Mouse (Mus musculus): Measurements from ENCODE around the gene Nxnl1.
"Not testable (repeated sequence)": the region's sequence is repeated elsewhere in the genome, so short reads cannot be mapped to it uniquely, and the experiment has no call there.

Nxnl1 gene

DNA sequence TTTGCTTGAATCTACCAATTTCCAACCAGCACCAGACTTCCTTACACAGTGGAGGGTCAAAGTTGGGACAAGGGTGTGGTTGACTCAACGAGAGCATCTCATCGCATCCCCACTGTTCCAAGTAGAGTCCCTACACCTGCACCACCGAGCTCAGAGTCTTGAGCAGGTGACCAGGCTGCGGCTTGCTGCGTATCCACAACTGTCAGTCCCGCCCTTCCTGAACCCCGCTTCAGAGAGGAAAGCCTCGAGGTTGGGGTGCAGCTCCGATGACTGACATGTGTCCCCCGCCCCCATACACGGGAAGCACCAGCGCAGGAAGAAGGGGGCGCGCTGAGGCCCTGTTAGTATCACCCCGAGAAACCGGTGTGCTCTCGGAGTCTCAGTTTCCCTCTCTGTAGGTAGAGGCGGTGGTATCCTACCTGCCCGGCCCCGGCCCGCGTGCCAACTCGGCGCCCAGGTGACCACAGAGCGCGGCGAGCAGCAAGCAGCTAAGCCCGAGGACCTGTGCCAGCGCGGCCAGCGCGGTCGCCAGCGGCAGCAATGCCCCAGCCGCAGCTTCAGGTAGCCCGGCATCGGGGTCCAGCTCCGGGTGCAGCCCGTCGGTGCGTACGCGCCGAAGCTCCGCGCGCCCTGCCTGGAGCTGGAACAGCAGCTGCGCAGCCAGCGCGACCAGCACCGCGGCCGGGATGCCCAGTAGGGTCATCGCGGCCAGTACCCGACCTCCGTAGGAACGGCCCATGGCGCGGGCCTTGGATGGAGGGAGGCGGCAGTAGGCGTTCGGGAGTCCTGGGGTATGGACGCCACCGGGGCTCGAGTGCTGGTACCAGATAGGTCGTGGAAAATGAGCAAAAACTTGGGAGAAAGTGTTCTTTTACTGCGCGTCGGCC is 8.1 kb downstream of the Nxnl1 start, which contains the start of gene Tmem221:
Gene Tmem221 (minus strand): TSS at position 801 of the 887 bp plus-strand sequence.
- DNase-seq (ENCODE audit: low read depth in 2 of 2, low spot score in 2 of 2): peak in 1 of 2 experiments; percentile 23

DNA sequence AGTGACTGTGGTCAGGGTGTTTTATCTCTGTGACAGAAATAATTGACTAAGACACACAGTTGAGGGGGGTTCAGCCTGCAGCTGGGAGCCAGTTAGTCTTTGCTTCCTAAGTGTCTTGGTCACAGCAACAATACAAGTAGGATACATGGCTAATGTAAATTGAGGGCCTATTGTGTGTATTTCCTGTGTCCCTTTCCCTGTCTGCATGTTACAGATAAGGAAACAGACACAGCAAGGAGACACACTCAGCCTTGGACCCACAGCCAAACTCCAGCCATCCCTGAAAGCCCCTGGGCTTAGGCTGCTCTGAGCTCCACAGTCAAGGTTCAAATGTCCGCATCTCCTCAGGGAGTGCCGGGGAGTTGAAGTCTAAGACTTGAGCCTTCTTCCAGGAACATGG is 11.8 kb downstream of the Nxnl1 start:
- no peak for DNase-seq (ENCODE audit: low read depth in 2 of 2, low spot score in 2 of 2)

DNA sequence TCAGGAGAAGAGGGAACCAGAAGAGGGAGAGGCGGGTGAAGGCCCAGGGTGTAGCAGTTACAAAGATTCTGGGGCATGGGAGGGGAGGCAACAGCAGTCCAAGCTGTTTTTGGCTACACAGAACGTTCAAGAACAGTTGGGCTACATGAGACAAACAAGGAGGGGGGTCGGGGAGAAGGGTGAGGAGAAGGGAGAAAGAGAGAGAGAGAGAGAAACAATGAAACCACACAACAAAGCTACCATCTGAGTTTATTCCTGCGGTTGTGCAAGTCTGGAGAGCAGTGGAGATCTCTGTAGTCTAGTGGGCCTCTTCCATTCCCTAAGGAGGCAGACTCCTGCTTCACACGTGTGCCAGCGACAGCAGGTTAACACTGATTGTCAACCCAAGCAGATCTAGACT is 12.4 kb downstream of the Nxnl1 start:
- no peak for DNase-seq (ENCODE audit: low read depth in 2 of 2, low spot score in 2 of 2)

DNA sequence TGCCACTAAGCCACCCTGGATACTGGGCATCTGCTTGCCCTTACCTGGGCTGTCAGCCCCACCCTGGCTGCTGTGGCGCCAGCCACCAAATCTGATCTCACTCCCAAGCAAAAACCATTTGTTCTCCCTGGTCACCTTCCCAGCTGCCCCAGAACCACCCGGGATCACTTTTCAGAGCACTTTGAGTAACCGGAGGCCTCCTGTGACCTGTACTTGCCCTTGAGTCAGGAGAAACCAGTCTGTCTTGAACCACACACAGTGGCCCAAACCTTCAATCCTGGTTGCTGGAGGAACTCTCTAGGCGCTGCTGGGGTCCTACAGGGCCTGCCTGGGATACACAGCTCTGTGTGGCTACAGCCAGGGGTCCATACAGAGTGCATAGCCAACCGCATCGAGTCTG is 13.6 kb downstream of the Nxnl1 start:
- DNase-seq (ENCODE audit: low read depth in 2 of 2, low spot score in 2 of 2): no peak

DNA sequence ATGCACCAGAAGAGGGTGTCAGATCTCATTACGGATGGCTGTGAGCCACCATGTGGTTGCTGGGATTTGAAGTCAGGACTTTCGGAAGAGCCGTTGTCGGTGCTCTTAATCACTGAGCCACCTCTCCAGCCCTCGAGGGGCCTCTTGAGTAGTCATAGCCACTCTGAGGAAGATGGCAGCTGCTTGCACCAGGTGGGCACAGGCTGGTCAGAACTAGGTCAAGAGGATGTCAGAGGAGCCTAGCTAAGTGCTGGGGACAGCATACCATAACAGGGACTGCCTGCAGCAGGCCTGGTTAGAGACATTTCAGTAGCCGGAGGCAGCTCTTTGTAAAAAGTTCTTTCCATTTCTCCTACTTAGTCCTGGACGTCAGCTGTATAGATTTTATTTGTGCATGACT is 15.6 kb downstream of the Nxnl1 start:
- DNase-seq (ENCODE audit: low read depth in 2 of 2, low spot score in 2 of 2): no peak

DNA sequence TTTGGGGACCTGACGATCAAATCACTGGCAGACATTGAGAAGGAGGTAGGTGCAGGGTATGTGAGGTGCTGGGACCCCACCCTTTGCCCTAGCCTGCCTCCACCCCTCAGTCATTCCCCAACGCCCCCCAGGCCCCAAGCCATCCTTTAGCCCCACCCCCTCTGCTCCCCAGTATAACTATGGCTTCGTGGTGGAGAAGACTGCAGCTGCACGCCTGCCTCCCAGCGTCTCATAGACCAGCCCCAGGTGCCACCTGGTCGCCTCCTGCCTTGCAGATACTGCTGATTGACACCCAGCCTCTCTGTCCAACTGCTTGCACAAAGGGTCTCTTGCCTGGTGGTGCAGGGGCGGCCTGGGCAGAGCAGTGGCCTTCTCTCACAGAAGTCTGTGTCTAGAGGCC is 18.8 kb downstream of the Nxnl1 start:
- DNase-seq (ENCODE audit: low read depth in 2 of 2, low spot score in 2 of 2): no peak

DNA sequence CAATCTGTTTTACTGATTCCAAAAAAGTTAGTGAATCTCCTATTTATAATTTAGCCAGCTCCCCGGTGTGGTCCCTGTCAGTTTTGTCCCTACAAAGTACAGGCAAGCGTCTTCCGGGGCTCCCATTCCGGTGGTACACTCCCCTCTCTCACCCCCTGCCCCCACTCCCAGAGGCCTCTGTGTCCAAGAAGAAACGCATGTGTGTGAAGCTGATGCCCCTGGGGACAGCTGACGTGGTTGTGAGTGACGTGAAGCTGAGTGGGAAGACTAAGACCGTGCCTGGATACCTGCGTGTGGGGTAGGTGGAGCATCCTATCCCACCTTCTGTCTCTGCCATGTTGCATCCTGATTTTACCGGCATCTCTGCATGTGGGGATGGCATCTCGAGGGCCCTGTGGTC is 21.3 kb downstream of the Nxnl1 start:
- no peak for DNase-seq (ENCODE audit: low read depth in 2 of 2, low spot score in 2 of 2)

DNA sequence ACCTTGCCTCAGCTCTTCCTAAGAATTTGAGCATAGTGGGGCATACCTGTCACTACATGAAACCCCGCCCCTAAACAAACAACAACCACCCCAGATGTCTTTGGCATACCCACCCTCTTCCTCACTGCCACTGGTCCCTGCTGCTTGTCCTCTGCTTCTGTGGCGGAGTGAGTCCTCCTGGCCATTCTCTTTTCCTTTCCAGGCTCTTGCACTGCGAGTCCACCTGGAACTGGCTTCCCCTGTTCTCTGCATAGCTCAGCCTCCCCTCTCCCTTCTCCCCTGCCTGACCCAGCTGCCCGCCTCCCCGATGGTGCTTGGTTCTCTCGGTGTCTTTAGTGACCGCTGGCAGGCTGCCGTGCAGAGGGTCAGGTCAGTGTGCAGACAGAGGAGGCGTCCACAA is 22.6 kb downstream of the Nxnl1 start:
- no peak for DNase-seq (ENCODE audit: low read depth in 2 of 2, low spot score in 2 of 2)

DNA sequence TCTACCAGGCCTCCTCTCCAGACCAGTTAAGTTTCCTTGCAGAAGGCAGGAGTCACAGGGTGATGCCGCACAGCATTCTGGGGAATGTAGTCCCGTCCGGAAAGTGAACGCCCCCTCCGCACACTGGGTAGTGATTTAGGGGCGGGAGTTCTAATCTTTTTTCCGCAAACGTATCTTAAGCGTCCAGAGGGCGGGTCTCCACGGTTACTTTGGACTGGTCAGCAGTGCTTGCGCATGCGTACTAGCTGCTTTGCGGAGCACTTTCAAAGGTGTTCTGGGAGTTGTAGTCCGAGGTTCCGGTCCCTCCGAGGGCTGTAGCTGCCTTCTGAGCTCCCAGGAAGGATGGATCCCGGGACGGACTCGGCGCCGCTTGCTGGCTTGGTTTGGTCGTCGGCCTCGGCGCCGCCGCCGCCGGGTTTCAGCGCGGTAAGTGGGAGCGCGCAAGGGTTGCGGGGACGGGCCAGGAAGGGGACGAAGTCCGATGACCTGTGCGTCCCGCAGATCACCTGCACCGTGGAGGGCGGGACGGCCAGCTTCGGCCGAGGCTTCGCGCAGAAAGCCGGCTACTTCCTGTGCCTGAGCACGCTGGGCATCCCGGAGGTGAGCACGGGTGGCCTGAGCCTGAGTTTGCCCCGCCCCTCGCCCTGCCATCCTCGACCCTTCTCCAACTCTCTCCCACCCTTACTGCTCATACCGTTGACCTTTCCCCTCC is 23.6 kb downstream of the Nxnl1 start, which contains the start of gene Mvb12a:
Gene Mvb12a (plus strand): TSS at position 291 of the 712 bp plus-strand sequence.
- DNase-seq (ENCODE audit: low read depth in 2 of 2, low spot score in 2 of 2): peak; percentile 87 to 90

DNA sequence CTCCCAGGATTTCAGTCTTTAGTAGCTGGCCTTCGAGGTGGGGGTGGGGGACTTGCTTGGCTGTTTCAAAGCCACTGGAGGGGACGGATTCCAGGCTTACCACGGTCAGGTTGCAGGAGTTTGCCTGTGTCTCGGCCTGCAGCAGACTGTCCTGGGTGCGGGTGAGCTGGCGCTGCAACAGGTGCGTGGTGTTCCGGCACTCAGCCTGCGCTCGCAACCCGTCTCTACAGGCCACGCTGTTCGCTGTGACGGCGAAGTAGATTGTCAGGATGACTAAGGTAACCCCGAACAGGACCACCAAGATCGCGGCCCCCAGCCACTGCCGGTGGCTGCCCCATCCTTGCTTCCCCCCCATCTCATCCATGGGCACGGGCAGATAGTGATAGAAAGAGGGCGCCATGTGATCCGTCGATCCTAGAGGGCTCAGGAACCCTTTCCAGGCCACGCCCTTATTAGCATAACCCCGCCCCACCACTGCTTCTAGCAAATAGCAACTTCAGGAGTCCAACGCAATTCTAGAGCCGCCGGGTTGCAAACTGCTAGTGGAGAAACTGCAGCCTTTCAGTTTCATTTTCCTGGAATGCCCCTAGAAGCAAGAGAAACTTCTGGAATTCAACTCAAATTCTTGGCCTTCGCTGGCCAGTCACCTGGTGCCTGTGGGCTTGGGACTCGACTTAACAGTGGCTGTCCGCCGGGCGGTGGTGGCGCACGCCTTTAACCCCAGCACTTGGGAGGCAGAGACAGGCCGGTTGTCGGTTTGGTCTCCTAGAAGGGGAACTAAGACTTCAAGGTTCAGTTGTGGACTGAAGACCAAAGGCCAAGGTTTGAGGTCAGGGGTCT is 29.2 kb downstream of the Nxnl1 start, which contains the start of gene Bst2:
Gene Bst2 (minus strand): TSS at position 429 of the 840 bp plus-strand sequence.
- peak; percentile 65 to 76 for DNase-seq (ENCODE audit: low read depth in 2 of 2, low spot score in 2 of 2)

DNA sequence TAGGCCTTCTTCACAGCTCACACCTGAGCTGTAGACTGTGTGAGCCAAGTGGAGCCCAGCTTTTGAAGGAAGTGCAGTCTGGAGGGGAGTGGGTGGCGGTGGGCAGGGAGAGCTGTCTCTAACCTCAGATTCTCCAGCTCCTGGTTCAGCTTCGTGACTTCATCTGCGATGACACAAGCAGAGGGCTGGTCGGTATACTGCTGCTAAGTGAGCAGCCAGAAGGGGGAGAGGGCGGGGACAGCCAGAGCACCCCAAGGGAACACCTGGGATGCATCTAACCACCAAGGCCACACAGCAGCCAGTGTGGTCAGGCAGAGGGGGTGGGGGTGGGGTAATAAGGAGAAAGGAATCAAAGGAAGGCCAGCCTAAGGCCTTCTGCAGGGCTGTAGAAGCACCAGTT is 30.7 kb downstream of the Nxnl1 start:
- no peak for DNase-seq (ENCODE audit: low read depth in 2 of 2, low spot score in 2 of 2)

DNA sequence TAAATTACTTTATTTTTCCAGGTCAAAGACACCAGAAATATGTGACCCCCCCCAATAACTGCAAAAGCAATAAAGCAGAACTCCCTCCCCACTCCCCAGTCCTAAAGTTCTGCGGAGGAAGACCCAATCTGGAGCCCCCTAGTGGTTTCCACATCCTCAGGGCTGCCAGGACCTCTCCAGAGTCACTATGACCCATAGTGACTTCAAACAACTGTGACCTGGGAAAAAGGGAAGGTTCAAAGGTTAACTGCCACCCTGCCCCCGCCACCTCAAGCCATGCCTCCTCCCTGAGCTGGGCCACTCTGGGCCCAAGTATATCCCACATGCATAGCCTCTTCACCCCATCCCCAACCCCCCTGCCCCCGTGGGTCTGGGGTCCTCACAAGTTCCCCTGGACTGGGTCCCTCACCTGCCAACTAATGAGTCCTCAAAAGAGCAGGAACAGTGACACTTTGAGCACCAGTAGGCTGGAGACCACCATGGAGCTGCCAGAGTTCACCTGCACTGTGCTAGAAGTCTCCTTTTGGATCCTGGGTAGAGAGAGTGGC is 32.1 kb downstream of the Nxnl1 start:
- no peak for DNase-seq (ENCODE audit: low read depth in 2 of 2, low spot score in 2 of 2)

DNA sequence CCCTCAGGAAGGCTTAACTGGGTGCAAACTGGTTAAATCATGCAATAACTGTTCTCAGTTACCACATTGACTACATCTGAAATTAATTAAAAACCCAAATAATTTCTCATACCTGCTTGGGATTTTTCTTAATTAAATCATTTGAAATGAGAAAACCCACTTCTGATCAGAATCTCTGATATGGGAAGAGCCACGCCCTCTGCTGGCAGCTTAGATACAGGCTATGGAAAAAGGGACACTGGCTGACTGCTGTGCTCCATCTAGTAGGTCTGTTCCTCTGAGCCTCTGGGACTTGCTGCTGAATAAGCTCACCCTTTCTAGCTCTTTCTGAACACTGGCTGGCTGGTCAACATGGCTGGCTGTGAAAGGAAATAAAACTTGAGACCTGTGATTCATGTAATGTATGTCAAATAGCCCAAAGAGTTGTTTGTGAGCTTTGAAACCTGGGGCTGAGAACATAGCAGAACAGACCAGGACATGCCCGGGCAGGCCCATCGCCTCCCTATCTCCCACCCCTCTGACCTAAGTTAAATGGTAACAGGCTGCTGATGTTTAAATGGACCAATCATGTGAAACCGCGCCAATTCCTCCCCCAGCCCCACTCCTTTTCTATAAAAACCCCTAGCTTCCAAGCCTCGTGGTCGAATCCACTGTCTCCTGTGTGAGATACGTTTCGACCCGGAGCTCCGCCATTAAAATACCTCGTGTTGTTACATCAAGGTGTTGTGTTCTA is 35.5 kb downstream of the Nxnl1 start:
- DNase-seq (ENCODE audit: low read depth in 2 of 2, low spot score in 2 of 2): not testable (repeated sequence)

DNA sequence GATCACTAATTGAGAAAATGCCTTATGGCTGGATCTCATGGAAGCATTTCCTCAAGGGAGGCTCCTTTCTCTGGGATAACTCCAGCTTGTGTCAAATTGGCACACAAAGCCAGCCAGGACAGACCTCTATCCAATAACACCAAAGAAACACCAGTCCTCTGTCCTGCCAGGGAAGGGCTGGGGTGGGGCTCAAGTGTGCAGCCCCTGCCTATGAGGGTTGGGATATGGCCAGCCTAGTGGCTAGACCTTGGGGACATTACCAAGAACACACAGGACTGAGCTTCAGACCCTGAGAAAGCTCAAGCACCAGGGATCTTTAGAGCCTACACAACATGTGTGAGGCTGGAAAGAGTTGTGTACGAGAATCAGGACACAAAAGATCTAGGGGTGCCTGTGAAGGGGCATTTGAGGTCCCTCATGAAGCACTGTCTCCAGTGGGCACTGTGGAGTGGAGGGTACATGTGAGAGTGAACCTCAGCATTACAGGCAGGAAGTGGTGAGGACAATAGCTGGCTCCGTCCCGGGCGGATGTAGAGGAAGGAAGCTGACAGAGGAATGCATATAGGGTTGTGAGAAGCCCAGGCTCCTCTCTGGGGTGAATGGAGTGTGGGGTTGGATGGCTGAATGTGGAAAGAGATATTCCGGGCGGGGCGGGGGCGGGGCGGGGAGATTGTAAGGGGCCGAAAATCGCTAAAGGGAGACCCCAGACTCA is 37.9 kb downstream of the Nxnl1 start:
- peak in 1 of 2 experiments; percentile 28 for DNase-seq (ENCODE audit: low read depth in 2 of 2, low spot score in 2 of 2)

DNA sequence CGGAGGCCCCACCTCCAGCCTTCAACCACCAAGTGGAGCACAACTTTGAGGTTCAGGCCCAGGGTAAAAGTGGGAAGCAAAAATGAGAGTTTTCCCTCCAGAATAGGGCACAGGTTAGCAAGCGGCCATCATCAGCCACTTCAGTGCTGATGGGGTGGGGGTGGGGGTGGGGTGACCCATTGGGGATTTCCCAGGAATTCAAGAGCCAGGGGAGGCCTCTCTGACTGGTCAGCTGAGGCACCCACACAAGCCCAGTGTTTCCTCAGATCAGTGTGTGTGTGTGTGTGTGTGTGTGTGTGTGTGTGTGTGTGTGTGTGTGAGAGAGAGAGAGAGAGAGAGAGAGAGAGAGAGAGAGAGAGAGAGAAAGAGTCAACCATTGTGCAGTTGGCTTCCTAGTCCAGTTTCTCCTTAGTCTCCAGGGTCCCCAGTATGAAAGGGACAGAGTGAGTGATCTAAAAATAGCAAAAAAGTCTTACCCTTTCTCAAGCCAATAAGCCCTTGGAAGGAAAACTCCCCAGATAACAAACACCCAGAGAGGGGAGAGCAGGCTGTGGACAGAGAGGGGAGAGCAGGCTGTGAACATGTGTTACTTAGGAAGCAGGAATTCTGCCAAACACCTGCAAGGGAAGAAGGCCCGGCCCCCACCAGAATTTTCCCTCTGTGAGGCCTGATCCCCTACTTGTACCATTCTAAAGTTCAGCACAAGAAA is 39.1 kb downstream of the Nxnl1 start:
- DNase-seq (ENCODE audit: low read depth in 2 of 2, low spot score in 2 of 2): no peak

DNA sequence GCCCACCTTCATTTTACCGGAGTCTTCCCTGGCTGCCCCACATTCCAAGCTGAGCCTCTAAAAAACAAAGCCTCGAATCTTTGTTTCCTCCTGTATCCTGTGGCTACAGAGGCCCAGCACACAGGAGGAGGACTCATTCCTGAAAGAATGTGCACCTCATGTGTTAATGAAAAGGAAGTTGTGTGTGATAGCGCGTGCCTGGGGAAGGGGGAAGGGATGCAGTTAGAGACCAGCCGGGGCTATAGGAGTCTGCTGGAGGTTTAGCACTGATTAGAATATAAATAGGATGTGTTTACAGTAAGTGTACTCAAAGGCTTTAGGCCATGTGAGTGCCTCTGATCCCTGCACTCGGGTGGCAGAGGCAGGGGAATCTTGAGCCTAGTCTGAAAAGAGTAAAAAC is 40.1 kb downstream of the Nxnl1 start:
- DNase-seq (ENCODE audit: low read depth in 2 of 2, low spot score in 2 of 2): no peak

DNA sequence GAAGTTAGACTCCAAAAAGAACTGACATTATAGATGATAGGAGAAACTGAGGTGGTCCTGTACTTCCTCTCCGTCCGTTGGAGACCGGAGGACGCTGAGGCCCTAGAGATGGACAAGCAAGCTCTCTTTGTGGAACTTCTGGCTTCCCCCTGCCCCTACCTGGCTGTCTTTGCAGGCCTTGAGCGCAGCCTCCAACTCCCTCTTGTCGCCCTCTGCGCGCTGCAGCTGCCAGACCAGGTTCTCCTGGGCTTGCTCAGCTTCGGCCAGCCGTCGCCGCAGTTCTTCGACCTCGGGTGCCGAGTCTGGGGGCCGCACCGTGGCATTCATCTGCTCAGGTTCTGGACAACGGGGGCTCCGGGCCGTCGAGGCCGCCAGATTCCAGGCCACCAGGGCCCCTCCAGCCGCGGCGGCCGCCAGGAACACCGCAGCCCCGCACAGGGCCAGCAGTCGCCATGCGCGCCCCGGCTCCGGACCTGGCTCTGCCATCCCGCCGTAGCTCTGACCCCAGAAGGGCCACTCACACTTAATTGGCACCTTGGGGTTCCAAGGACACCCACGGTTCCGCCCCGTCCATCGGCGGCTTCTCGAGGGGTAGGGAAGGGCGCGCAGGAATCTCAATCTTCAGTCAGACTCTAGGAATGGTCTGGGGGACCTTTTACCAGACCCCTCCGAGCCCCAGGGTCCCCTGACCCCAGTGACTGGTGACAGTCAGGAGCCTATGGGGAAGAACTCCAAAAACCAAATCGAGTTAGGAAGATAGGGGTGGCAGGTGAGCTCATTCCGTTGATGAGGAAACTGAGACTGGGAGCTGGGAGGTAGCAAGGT is 41.0 kb downstream of the Nxnl1 start, which contains the start of gene Ccdc194:
Gene Ccdc194 (minus strand): TSS at position 486 of the 825 bp plus-strand sequence.
- DNase-seq (ENCODE audit: low read depth in 2 of 2, low spot score in 2 of 2): no peak

DNA sequence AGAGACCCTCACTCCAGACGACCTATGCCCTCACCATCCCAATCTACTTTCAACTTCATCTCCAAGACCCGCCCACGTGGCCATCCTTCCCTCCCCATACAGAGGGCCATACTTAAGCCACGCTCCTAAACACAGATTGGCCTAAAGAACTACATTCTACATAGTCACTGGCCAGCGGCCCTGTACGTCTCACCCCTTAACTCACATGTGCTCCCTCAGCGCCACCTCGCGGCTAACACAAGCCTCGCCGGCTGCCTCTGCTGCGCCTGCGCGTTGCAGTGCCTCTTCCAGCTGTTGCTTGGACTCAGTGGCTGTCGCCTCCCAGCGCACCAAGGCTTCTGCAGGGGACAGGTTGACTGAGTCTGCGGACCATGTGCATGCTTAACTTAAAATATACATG is 44.8 kb downstream of the Nxnl1 start:
- DNase-seq (ENCODE audit: low read depth in 2 of 2, low spot score in 2 of 2): peak; percentile 90 to 95
